Mouse (Mus musculus) heart, adult 18-20 months (tissue): ENCODE results near the gene Ptch1. TPM values are rescaled to one million over a fixed set of nuclear protein-coding genes. Genes with fewer than 3 reads are reported as not detected.
A peak's percentile ranks its signal among the peaks of the same experiment; 100 is the strongest.

Experiments
- DNase-seq, 2 experiments: peaks; one replicate each; pipeline ENCODE4 v3.0.0; 2021 to 2022; ENCODE audit warnings: mixed read lengths in 1 of 2
- total RNA-seq, 2 experiments: library from RNA; stranded (reverse); gene quantifications; 2 replicates each; pipeline ENCODE4 v1.2.3; 2021

Ptch1 gene
- total RNA-seq, 2 experiments from 2014 or later = 9.8 to 10.1 TPM

- no peak for DNase-seq
Observed at GRCm38 (mm10) chr13:63534981-63535380, 38.4 kb downstream of the Ptch1 start.

DNA sequence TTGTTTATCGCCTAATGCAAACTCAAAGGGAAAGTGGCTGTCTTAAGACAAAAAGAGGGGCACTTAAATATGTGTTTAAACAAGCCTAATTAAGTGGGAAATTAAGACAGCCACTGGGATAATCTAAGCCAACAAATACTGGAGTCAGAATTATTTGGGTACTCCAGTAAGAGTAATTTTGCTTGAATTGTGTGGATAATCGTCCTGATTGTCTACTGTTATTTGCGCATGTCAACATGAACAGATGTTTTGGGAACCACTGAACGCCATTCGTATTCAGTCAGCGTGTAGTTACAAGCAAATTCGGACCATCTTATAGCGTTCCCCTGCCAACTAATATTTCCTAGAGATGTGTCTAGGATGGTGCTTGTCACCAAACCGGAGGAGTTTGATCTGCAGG, 42.5 kb downstream of the Ptch1 start:
- no peak for DNase-seq

- no peak for DNase-seq
Observed at GRCm38 (mm10) chr13:63530371-63530764, 43.0 kb downstream of the Ptch1 start.

GRCm38 (mm10) chr13:63529602-63530370, 43.6 kb downstream of the Ptch1 start:
- DNase-seq = no peak

- no peak for DNase-seq
Observed at GRCm38 (mm10) chr13:63528852-63529251, 44.5 kb downstream of the Ptch1 start.

DNA sequence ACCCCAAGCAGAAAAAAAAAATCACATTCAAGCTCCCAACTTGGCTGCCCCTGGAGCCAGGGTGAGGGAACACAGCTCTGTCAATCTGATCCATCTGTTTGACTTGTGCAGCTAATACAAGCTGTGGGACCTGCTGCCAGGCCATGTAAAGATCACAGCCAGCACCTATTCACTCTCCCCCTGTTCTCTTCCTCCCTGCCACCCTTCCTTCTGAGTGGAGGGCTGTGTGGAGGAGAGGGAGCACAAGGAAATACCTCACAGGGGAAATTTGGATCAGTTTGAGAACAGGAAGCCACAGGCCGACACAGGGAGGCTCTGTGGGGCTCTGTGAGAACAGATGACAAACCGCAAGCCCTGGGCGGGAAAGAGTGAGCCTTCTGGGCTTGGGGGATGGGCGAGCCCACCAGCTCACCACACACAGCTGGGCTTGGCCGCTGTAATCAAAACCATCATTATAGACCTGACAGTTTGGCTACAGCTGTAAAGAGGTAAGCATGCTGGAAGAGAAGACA, 45.2 kb downstream of the Ptch1 start:
- DNase-seq = peak; percentile 13 to 33

DNA sequence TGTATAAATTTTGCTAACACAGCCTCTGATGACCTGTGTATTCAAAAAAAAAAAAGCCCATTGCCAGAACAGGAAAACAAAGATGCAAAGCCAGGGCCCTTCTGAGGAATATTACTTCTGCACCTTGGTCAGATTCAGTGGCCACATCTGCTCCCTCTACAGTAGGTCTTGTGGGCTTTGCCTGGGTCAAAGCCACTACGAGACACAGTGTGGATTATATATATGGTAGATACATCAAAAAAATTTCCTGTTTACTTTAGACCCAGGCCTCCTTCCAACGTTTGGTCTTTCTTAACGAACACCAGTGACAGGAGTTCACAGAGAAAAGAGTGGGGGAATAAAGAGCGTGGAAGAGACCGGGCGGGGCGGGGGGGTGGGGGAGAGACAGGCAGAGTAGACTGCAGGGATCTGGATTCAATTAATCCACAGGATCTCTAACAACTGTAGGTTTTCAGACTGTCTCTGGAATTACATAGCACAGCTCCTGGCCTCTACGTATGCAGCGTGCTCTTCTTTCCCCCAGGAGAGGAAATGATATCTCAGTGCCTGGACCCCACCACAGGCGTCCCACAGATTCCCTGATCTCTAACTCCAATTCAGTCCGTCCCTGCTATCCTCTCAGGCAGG, 47.7 kb downstream of the Ptch1 start:
- DNase-seq = no peak

DNA sequence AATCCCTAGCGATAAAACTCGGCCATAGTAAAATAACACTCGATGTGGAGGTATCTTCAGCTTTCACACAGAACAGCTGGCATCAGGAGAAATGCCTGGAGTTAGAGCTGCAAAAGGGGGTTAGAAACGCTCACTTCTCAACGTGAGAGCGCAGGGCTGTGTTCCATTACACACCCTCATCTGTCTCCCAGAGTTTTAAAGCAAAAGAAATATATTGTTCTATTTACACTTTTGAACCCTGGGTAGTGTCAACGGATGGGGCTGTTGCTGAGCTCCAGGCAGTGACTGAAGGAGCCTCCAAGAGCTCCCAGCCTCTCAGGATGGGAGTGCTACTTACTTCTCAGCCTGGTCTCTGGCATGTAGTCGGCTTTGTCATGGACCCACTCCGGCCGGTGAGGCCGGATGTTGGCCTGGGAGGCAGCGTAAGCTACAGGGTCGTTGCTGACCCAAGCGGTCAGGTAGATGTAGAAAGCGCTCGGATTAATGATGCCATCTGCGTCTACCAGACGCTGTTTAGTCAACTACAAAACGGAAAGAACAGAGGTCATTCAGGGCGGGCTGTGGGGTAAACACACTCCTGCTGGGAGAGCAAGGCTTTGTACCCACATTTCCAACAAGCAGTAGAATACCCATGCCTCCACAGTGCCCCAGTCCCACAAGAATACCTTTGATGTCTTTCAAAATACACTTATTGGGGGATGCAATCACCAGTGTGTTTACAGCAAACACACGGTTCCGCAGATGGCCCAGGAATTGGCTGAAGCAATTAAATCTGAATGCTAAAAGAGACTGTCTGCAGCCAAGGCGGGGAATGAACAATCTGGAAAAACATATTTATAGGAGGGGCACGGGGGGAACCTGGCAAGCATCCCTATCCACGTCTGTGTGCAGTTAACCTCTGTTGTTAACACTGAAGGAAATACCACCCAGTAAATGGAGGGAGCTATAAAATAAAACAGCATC, 48.5 kb downstream of the Ptch1 start:
- DNase-seq = no peak

DNA sequence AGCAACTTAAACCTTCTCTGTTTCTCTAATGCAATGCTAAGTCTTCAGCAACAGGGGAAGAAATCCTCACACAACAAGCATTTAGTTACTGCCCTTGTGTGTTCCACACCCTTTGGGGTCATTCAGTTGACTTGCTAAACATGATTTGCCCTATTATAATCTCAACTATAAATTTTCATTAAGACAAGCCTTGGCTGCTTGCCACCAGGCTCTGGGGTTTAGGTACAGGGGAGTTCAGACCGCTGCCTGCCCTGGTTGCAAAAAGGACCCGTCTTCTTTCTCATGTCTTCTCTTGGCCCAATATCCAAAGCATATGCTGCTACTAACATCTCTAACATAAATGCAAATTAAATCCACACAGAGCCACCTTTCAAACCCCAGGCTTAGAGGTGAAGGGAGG, 49.3 kb downstream of the Ptch1 start:
- no peak for DNase-seq

GRCm38 (mm10) chr13:63522832-63523231, 50.6 kb downstream of the Ptch1 start:
- DNase-seq = no peak

- no peak for DNase-seq
Observed at GRCm38 (mm10) chr13:63520110-63520509, 53.3 kb downstream of the Ptch1 start.

DNA sequence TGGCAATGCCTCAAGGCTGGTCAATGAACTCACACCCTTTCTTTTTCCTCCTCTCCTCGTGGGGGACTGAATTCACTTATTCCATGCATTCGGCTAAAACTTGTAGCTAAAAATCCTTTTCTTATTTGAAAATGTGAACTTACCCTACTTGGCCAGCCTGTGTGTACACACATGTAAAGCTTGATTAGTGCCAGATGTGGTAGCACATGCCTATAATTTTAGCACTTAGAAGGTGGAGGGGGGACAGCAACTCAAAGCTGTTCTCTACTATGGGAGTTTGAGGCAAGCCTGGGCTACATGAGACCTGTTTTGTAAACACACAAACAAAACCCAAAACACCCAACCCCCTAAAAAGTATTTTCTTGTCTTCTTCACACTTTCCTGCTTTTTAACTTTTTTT, 56.9 kb downstream of the Ptch1 start:
- no peak for DNase-seq

- no peak for DNase-seq
Observed at GRCm38 (mm10) chr13:63515542-63515941, 57.9 kb downstream of the Ptch1 start.

DNA sequence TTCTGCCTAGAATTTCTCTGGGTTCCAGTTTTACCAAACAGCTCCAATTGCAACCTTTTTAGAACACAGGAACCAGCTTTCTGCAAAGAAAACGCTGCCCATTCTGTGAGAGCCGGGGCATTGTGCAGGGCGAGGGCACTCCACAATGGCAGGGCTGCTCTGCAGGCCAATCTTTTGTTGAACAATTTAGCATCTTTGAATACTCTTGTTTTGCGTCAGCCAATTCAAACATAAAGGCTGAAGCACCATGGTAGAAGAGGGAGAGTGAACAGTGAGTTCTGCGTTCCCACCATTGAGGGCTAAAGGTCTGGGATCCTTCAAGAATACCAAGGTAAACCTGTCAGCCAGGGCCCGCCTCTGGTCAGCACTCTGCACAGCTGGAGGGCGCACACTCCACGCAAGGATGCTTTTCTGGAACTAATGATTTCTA, 58.5 kb downstream of the Ptch1 start:
- no peak for DNase-seq

- no peak for DNase-seq
Observed at GRCm38 (mm10) chr13:63513374-63514098, 59.9 kb downstream of the Ptch1 start.

DNA sequence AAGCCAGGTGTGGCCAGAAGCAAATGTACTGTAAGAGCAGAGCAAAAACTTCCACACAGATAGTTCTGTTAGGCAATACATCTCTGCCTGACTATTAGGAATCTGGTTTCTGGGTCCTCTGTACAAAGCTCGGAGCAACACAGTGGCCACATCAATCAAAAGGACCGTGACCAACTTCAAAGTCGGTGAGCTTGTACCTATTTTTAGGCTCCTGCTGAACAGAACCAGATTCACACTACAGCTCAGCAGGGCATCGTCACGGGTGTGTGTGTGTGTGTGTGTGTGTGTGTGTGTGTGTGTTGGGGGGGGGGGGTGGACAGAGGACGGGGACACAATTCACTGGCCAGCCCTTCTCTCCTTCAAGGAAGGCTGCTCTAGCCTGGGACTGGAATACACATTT, 61.0 kb downstream of the Ptch1 start:
- no peak for DNase-seq

- DNase-seq = no peak
Observed at GRCm38 (mm10) chr13:63507821-63508220, 65.6 kb downstream of the Ptch1 start.

GRCm38 (mm10) chr13:63507001-63507556, 66.3 kb downstream of the Ptch1 start:
- DNase-seq = no peak

DNA sequence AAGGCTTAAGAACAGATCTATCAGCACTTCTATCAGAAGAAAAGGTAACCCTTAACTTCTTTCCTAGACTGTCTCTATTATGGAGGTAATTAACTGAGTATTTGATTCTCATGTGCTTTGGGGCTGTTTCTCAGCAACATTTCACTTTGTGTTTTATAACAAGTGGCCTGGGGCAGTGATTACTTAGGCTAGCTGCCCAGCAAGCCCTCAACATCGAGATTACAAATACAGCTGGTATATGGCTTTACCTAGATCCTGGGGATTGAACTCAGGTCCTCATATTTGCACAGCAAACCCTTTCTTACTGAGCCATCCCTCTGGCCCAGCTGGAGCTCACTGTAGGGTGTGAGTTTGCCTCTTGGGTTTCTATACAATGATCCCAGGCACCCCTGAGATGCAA, 67.0 kb downstream of the Ptch1 start:
- DNase-seq = no peak

DNA sequence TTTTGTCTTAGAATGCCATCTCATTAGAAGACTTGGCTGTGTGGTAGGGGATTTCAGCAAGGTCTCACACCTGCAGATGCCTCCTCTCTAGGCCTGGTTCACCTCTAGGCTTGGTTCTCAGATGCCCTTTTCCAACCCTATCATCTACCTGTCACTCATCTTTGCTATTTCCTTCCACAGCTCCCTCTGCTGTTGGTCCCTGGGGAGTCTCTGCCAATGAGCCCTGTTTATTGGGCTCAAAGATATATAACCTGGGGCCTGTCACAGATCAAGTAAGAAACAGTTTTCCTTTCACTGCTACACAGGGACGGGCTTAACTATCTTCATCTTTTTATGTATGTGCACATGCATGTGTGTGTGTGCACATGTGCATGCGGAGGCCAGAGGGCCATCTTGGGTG, 71.0 kb downstream of the Ptch1 start:
- DNase-seq = no peak

GRCm38 (mm10) chr13:63499489-63499888, 73.9 kb downstream of the Ptch1 start:
- no peak for DNase-seq
